Mouse (Mus musculus) layer of hippocampus, adult 9-10 months (tissue): ENCODE data around the gene Erf.

ENCODE experiments used
- DNase-seq: peaks from one replicate; pipeline ENCODE4 v3.0.0; 2022; ENCODE audit warnings: low spot score

Gene Erf

DNA sequence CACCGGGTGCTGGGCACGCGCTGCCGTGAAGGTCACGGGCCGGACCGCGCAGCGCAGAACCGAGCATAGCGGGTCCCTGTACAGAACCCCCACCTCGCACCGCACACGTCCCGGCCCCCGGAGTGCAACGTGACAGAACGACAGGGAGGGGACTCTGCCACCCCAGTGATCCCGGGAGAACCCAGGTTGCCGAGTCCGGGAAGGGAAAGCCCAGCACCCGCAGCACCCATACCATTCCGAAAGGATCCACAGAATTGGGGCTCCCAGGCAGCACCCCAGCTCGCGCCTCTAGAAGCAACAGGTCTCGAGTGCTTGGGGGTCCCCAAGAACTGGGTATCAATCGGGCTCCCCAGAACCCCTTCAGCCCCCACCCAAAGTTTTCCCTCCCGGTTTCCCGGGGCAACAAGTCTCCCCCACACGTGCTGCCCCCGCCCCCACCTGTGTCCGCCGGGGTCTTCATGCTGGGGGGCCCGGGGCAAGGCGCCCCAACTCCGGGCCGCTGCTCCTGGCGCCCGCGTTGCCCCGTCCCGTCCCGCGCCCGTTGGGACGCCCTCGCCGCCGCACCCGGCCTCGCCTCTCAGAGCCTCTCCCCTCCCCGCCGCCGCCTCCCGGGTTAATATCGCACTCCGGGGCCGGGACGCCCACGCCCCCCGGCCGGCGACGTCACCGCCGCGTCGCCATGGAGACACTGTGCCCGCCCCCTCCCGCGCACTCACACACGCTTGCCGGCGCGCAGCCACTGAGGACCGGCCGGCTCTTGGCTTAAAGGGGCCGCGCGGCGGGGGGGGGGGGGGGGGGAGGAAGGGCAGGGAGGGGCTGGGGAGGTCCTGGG is at the start of gene Erf:
TSS of gene Erf (minus strand) at position 621 of the 832 bp plus-strand sequence.
- DNase-seq = peak; percentile 85

DNA sequence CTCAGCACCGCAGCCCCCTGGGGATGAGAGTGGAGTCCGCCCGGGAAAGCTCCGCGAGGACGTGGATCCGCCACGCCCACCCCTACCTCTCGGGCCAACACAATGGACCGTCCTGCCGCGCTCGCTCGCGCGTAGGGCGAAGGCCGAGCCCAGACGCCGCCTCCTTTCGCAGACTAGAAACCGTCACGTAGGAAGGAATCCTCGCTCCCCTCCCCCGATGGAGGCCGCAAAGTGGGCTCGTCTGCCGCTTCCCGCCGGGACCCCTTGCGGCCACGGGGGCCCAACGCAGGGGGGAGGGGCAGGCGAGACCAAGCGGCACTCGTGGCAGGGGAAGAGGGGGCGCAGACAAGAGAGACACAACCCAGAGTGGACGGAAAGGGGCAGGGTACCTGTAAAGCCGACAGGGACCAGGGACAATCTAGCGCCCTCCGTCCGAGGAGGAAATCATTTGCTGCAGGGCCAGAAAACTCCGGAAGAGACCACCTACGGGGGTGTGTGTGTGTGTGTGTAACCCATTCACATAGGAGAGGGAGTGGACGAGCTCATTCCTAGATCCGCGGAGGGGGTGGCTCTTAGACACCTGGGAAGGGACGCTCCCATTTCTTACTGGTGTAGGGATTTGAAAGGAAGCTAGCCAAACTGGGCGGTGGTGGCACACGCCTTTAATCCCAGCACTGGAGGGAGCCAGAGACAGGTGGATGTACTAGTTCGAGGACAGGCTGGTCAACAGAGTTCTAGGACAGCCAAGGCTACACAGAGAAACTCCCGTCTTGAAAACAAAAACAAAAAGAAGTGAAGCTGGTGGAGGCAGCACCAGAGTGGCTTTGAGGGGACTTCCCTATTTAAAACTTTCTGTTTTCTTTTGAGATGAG is 47.1 kb upstream of the Erf start, which contains the start of gene Pafah1b3:
TSS of gene Pafah1b3 (minus strand) at position 533 of the 872 bp plus-strand sequence.
- peak; percentile 72 for DNase-seq

DNA sequence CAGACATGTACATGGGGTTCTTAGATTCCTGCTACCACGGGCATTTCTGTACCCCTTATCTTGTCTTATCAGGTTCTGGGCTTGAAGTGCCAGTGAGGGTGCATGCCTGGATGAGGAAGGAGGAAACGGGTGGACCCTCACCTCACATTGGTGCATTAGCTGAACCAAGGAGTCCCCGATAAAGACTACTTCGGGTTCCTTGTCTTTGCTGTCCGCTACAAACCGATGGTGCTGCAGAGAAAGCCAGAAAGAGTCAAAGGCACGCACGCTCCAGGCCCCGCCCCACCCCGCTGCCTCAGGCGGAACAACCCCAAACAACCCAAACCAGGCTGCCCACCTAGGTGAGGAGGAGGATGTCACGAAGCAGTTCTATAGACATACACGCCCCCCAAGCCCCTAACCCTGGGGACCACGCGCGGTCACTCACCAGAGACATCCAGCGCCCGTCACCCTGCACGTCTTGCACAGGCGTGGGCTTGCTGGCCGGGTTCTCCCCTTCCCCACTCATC is 46.4 kb upstream of the Erf start:
- DNase-seq = no peak

DNA sequence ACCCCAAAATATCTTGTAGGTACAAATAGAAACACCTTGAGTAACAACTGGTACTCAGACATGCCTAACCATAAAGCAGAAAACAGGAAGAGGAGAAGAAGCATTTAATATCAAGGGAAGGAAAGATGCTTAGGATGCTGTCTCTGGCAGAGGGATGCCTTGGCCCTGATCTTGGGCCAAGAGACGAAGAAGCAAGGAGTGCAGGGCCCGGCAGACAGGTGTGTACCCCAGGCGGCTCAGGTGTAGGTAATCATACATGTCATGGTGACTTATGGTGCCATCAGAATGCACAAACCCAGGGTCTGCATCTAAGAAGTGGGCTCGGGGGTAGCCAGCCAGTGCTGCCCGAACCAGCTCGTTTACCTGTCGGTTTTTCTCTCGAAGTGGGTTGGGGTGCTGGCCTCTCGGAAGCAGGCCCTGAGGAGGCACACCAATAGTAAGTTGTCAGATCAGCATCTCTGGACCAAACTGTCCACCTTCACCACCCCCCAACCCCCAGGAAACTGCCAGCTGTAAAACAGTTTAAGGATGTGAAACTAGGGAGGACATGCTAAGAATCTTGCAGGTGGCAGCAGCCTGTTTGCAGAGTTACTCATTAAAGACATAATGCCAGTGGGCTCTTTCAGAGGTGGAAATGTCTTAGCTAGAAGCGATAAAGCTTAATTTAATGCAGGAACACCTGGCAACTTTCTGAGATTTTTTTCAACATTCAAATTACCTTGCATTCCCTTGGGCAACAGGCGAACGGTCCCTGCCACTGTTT is 44.6 kb upstream of the Erf start:
- DNase-seq = no peak

DNA sequence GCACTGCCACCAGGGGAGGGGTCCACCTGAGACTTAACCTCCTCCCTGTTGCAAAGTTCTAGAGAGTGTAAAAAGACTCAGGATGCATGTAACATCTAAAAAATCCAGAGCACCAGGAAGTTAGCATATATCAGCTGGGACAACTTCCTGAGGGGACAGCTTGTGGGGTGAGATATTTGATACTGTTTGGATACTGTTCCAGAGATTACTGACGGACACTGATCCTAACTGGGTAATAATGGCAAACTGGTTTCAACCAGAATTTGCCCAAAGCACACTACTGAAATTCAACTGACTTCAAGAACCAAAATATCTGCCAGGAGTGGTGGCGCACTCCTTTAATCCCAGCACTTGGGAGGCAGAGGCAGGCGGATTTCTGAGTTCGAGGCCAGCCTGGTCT is 43.9 kb upstream of the Erf start:
- no peak for DNase-seq

DNA sequence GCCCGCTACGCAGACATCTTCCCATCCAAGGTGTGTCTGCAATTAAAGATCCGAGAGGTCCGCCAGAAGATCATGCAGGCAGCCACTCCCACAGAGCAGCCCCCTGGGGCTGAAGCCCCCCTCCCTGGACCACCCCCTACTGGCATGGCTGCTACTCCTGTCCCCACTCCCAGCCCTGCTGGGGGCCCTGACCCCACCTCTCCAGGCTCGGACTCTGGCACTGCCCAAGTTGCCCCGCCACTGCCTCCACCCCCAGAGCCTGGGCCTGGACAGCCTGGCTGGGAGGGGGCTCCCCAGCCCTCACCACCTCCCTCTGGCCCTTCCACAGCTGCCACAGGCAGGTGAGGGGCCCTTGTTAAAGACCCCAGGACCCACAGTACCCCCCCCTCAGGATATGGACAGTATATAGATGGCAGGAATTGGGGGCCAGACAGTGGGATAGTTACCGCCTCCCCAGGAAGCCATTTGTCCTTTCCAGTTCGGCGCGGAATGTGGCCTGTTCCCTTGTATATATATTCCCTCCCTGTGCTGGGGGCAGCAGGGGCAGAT is 42.7 kb upstream of the Erf start:
- no peak for DNase-seq

DNA sequence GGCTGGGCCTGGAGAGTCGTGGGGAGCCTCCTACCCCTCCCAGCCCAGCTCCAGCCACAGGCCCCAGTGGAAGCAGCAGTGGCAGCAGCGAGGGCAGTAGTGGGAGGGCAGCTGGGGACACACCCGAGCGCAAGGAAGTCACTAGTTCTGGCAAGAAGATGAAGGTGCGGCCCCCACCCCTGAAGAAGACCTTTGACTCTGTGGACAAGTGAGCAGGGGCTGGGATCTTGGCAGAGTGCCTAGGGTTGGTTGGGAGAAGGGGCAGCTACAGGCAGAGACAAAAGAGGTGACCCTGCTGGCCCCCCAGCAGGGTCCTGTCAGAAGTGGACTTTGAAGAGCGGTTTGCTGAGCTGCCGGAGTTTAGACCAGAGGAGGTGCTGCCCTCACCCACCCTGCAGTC is 41.5 kb upstream of the Erf start:
- no peak for DNase-seq

DNA sequence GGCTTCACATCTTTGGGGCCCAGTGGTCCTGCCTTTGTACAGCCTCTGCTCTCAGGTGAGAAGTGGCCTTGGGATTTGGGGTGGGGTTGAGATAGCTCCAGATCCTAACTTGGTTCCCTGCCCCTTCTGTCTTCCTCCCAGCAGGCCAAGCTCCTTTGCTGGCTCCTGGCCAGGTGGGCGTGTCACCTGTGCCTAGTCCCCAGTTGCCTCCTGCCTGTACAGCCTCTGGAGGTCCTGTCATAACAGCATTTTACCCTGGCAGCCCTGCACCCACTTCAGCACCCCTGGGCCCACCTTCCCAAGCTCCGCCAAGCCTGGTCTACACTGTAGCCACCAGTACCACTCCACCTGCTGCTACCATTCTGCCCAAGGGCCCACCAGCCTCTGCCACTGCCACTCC is 40.4 kb upstream of the Erf start:
- DNase-seq = no peak

DNA sequence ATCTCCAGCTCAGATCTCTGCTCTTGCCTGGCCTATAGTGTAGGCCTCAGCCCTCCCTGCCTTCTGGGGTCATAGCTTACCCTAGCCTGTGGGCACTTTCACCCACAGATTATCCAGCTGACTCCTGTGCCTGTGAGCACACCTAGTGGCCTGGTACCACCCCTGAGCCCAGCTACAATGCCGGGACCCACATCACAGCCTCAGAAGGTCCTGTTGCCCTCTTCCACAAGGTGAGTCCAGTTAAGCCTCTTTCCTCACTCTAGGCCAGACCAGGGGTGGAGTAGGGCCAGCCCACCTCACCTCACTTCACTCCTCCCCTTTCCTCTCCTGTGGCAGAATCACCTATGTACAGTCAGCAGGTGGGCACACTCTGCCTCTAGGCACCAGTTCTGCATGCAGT is 39.9 kb upstream of the Erf start:
- DNase-seq = no peak

DNA sequence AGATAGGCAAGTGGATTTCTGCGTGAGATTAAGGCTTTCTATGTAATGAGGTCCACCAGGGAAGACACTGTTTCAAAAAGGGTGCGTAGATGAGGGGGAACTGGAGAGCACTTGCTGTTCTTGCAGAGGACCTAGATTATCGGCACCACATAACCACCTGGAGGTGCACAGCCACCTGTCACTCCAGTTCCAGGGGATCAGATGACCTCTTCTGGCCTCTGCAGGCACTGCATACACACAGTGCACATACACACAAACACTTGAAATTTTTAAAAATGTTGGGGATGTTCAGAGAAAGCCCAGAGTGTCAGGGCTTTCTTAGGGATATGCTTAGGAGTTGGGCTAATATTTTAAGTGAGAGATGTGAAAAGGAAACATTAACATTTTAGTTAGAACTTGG is 39.4 kb upstream of the Erf start:
- no peak for DNase-seq

DNA sequence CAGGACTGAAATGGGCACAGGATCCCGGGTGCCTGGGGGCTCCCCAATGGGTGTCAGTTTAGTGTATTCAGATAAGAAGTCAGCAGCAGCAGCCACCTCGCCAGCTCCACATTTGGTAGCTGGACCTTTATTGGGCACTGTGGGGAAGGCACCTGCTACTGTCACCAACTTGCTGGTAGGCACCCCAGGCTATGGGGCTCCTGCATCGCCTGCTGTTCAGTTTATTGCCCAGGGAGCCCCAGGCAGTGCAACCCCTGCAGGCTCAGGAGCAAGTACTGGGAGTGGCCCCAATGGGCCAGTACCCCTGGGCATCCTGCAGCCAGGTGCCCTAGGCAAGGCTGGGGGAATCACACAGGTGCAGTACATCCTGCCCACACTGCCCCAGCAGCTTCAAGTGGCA is 38.2 kb upstream of the Erf start:
- DNase-seq = no peak

DNA sequence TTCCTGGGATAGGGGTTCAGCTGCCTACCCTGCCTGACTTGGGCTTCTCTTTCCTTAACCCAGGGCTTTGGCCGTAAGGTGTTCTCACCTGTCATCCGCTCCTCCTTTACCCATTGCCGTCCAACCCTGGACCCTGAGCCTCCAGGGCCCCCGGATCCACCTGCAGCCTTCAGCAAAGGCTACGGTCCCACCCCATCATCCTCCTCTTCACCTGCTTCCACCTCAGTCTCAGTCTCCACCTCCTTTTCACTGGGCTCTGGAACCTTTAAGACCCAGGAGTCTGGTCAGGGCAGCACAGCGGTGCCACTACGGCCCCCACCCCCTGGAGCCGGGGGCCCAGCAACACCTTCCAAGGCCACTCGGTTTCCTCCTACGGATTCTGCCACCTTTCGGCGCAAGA is 37.5 kb upstream of the Erf start:
- DNase-seq = no peak

DNA sequence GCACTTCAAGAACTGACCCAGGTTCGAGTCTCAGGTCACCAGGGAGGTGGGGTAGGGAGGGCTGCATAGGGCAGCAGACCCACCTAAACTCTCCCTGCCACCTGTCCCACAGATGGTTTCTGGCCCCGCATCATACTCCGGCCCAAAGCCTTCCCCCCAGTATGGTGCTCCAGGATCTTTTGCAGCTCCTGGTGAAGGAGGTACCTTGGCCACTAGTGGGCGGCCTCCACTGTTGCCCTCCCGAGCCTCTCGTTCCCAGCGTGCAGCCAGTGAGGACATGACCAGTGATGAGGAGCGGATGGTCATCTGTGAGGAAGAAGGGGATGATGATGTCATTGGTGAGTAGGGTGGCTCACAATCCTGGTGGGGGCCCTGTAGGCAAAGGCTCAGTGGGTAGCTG is 36.4 kb upstream of the Erf start:
- DNase-seq = no peak

DNA sequence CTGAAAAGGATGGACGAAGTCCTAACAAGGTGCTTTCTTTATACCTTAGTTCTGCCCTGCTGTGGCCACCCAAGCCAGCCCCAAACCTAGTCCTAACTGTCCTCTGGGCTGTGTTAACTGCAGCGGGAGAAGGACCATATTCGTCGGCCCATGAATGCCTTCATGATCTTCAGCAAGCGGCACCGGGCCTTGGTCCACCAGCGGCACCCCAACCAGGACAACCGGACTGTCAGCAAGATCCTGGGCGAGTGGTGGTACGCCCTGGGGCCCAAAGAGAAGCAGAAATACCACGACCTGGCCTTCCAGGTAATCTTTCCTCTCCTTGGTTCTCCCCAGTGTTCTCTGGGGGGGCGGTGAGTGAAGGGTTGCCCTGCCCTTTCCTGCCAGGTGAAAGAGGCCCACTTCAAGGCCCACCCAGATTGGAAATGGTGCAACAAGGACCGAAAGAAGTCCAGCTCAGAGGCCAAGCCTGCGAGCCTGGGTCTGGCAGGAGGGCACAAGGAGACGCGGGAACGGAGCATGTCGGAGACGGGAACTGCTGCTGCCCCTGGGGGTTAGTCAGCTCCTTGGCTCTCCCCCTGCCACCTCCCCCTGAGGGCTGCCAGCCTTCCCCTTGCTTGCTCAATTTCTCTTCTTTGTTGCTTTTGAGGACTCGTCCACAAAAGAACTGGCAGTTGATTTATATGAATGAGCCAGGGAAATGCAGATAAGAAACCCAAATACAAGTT is 35.1 kb upstream of the Erf start:
- no peak for DNase-seq

DNA sequence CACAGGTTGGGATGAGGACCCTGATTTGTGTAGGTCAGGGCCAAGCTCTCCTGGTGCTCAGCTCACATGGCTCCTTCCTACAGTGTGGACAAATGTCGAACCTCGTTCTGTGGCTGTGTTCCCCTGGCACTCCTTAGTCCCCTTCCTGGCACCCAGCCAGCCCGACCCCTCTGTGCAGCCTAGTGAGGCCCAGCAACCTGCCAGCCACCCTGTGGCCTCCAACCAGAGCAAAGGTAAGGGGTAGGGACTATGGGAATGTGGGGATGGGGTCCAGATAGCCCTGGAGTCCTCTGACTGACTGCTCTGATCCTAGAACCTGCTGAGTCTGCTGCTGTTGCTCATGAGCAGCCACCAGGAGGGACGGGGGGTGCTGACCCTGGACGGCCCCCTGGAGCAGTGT is 34.2 kb upstream of the Erf start:
- no peak for DNase-seq

DNA sequence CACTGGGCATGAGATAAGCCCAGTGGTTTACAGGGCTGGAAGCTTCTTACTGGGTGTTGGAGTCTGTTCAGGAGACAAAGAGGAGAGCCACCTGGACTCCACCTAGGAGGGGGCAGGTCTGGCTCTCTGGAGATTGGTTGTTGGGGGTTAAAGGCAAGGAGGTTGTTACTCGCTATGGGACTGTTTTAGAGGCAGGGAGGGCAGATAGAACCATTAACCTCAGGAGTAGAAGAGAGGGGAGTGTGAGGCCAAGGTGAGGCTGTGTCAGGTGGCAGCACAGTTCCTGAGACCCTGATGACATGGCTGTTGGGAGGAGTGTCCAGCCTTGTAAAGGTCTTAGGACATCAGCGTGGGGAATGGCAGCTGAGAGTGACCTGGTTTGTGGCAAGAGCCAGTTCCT is 33.6 kb upstream of the Erf start:
- DNase-seq = no peak

DNA sequence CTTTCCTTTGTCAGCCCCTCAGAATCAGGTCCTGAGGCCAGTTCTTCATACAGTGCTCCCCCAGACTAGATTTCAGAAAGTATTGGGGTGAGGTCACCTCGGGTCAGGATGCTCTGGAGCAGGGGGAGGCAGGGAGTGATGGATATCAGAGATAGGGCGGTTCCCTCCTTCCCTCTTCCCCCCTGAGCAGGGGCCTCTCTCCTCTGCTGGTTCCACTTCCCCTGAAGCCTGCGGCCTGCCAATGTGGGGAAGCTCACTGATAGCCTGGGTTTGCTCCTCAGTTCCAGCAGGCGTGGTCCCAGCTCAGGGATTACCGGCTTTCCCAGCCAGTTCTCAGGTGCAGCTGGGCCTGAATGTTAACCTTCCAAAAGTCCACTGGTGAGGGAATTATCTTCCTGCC is 33.1 kb upstream of the Erf start:
- DNase-seq = no peak

DNA sequence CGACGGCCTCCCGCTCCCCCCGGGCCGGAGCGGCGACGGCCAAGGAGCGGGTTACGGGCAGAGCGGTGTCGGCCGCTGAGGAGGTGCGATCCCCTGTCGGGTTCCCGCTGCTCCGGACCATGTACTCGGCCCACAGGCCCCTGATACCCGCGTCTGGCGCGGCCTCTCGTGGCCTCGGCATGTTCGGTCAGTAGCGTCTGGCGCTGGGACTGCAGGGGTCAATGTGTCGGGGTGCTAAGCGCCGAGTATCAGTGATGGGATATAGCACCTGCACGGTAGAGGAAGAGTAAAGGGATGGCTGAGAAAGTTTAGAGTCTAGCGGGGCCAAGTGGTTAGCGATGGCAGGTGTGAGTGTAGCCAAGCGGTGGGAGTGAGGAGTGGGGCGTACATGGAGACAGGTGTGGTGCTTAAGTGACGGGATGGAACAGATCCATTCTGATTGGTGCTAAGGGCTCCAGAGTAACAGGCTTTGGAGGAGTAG is 32.2 kb upstream of the Erf start:
- DNase-seq = no peak

DNA sequence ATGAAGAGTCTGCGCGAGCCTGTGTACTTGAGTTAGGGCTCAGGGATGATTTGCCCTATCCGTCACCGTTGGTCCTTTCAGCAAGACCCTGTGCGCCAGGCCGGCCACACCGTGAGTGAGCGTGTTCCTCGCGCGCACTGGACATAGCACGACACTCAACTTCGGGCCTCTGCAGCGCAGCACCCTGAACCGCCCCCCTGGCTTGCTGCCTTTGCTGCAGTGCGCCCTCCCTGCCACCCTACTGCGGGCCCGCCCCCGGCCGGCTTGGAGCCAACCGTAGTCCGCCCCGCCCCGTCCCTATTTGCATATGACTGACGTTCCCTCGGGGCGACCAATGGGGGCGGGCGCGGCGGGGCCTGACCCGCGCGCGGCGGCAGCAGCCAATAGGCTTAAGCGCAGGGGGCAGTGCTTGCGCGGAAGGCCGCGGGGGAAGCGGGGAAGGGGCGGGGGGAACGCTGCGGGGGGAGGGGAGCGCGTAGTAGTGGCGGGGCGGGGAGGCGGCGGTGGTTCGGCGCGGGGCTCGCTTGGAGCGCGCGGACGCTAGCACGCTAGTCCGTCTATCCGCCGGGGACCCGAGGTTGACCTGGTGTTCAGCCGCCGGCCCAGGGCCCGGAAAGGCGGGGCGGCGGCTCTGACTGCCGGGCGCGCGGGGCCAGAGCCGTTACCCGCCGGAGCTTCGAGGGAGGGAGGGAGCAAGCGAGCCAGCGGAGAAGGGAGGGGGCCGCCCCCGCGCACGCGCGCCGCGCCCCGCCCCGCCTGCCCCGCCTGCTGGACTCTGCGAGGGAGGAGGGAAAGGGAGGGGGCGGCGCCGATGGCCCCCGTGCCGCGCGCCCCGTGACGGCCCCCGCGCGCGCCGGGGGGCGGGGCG is 31.4 kb upstream of the Erf start:
- peak; percentile 85 for DNase-seq

DNA sequence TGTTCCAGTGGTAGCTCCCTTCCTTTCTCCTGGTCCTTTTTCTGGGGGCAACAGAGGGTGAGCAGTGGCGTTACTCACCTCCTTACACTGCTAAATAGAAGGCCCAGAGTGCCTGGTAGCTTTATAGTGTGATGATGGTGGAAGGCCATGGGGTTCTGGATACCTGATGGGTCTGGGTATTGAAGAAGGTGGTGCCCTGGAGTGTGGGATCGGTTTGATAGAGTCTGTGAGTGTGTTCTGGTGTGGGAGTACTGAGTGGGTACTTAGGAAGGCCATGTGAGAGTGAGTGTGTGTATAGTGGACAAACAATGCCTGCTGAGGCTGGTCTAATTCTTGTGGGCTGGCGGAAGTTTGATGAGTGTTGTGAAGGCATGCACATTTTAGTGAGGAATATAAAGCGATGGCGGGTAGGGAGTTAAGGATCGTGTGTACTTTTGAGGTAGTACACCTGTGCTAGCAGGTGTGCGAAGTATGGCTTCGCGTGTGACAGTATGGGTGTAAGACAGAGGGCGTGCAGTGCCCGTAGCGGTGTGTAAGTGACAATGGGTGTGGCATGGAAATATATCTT is 30.7 kb upstream of the Erf start:
- DNase-seq = no peak
